Mouse (Mus musculus) heart, embryonic 14.5 days (tissue): ENCODE data around the gene D930007J09Rik. TPM values are rescaled to one million over a fixed set of nuclear protein-coding genes. Genes with fewer than 3 reads are reported as not detected.

Source experiments
- ATAC-seq: fragments of 200-750 bp; cut with Nextera tagmentation; 2 replicates; pipeline ENCODE4 v1.8.0; 2017; ENCODE audit warnings: low read depth, moderate TSS enrichment; ENCODE audit not compliant: insufficient number of reproducible peaks, insufficient read depth, low FRiP score
- H3K27ac ChIP-seq, 2 experiments: fragments of 200-500 bp in 1 of 2; fragments of 300-500 bp in 1 of 2; sonication (generic) in 1 of 2; replicated peaks in 1 of 2; 2 replicates each; pipeline ENCODE4 v1.5.1; 2012 to 2014; ENCODE audit warnings: low read depth in 2 of 2, low read length in 2 of 2, control low read depth in 1 of 2, mild to moderate bottlenecking in 1 of 2, mixed read lengths in 1 of 2; ENCODE audit not compliant: control insufficient read depth in 1 of 2, insufficient read depth in 1 of 2
- H3K27me3 ChIP-seq: fragments of 300-500 bp; sonication (generic); 2 replicates; pipeline ENCODE4 v1.6.1; 2014; ENCODE audit warnings: mild to moderate bottlenecking, low read length, control low read depth; ENCODE audit not compliant: control insufficient read depth, insufficient read depth
- H3K36me3 ChIP-seq: fragments of 300-500 bp; sonication (generic); 2 replicates; pipeline ENCODE4 v1.6.1; 2014; ENCODE audit warnings: mild to moderate bottlenecking, control low read depth, low read length, mixed read lengths; ENCODE audit not compliant: control insufficient read depth, insufficient read depth
- H3K4me1 ChIP-seq, 2 experiments: fragments of 200-500 bp in 1 of 2; fragments of 300-500 bp in 1 of 2; sonication (generic) in 1 of 2; 2 replicates each; pipeline ENCODE4 v1.6.1; 2012 to 2014; ENCODE audit warnings: low read length in 2 of 2, control low read depth in 1 of 2, mixed read lengths in 1 of 2; ENCODE audit not compliant: control insufficient read depth in 2 of 2, insufficient read depth in 2 of 2
- H3K4me2 ChIP-seq: fragments of 300-500 bp; sonication (generic); 2 replicates; pipeline ENCODE4 v1.6.1; 2014; ENCODE audit warnings: mild to moderate bottlenecking, low read length
- H3K4me3 ChIP-seq, 2 experiments: fragments of 200-500 bp in 1 of 2; fragments of 300-500 bp in 1 of 2; sonication (generic) in 1 of 2; 2 replicates each; pipeline ENCODE4 v1.5.1; 2012 to 2014; ENCODE audit warnings: low read length in 2 of 2, mild to moderate bottlenecking in 2 of 2, control low read depth in 1 of 2, low read depth in 1 of 2, moderate library complexity in 1 of 2; ENCODE audit not compliant: control insufficient read depth in 1 of 2, insufficient read depth in 1 of 2
- H3K9ac ChIP-seq: fragments of 300-500 bp; sonication (generic); 2 replicates; pipeline ENCODE4 v1.6.1; 2014; ENCODE audit warnings: mild to moderate bottlenecking, low read length
- H3K9me3 ChIP-seq: fragments of 300-500 bp; sonication (generic); 2 replicates; pipeline ENCODE4 v1.6.1; 2016; ENCODE audit warnings: low read length, control low read depth; ENCODE audit not compliant: control insufficient read depth
- WGBS: fragments of 180-500 bp; shearing (Covaris S2); extraction: QIAGEN DNeasy Blood & Tissue Kit; methylation state at CpG from one replicate; pipeline ENCODE4 v1.1.7; 2014; 5-methylcytosine and 5-hydroxymethylcytosine counted together
- polyA plus RNA-seq: library from polyadenylated mRNA; unstranded; fragments of >200 nt; fragmentation: Nextera tagmentation; extraction: Ambion mirVana; gene quantifications from 2 replicates; pipeline ENCODE4 v1.2.1, GENCODE M21; 2014

D930007J09Rik gene
- polyA plus RNA-seq, 1 experiment from 2014 or later: not detected

GRCm38 (mm10) chr13:32841349-32841748 lies 38.7 kb upstream of the D930007J09Rik start:
- WGBS: 83% methylated on average over 3 of the region's 3 CpGs
- no peaks in the 10 kb centered on the region for H3K4me1 ChIP-seq
- no peaks in the 10 kb centered on the region for H3K36me3 ChIP-seq
- H3K27ac ChIP-seq: no peak overlapping the region
- ATAC-seq: no peak
- no peak overlapping the region for H3K4me2 ChIP-seq
- H3K27me3 ChIP-seq: no peaks in the 10 kb centered on the region
- no peak overlapping the region for H3K4me3 ChIP-seq
- H3K9me3 ChIP-seq: no peaks in the 10 kb centered on the region
- H3K9ac ChIP-seq: no peak overlapping the region

- no peak for ATAC-seq
- H3K4me2 ChIP-seq: no peak overlapping the region
- no peaks in the 10 kb centered on the region for H3K4me1 ChIP-seq
- WGBS: 33% methylated on average over 1 of the region's 1 CpGs
- no peaks in the 10 kb centered on the region for H3K9me3 ChIP-seq
- H3K27ac ChIP-seq: no peak overlapping the region
- no peak overlapping the region for H3K9ac ChIP-seq
- no peaks in the 10 kb centered on the region for H3K27me3 ChIP-seq
- H3K4me3 ChIP-seq: no peak overlapping the region
- no peaks in the 10 kb centered on the region for H3K36me3 ChIP-seq
These were observed 36.7 kb upstream of the D930007J09Rik start for GRCm38 (mm10) chr13:32839314-32839713.

GRCm38 (mm10) chr13:32834513-32834912 lies 31.9 kb upstream of the D930007J09Rik start:
- Histone ChIP-seq H3K27ac (no peak overlapping the region), H3K36me3 (no peaks in the 10 kb centered on the region), H3K9ac (no peak overlapping the region), H3K9me3 (no peaks in the 10 kb centered on the region), H3K27me3 (no peaks in the 10 kb centered on the region), H3K4me3 (no peak overlapping the region), H3K4me2 (no peak overlapping the region), H3K4me1 (no peaks in the 10 kb centered on the region)
- 88% methylated on average over 5 of the region's 5 CpGs for WGBS
- no peak for ATAC-seq

- no peak overlapping the region for H3K9ac ChIP-seq
- no peaks in the 10 kb centered on the region for H3K4me1 ChIP-seq
- no peak overlapping the region for H3K27ac ChIP-seq
- H3K4me2 ChIP-seq: no peak overlapping the region
- H3K4me3 ChIP-seq: no peak overlapping the region
- H3K9me3 ChIP-seq: no peaks in the 10 kb centered on the region
- 70% methylated on average over 6 of the region's 6 CpGs for WGBS
- H3K36me3 ChIP-seq: no peaks in the 10 kb centered on the region
- no peaks in the 10 kb centered on the region for H3K27me3 ChIP-seq
- ATAC-seq: no peak
These were observed 30.6 kb upstream of the D930007J09Rik start for GRCm38 (mm10) chr13:32833237-32833636.

DNA sequence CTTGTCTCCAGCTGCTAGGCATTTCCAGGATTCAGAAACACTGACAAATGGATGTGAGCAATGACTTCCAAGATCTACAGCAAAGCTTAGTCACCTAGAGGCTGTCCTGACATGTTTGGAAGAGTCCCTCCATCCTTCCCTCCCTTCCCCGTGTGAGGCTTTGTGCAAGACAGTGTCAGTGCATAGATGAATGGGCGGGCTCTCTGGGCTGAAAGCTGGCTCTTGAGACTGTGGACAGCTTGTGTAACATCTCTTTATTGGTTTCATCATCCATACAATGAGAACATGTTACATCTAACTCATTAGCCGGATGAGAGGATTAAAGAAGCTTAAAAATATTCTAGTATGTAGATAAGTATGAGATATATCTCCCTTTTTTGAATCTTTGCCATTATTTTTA lies 30.1 kb upstream of the D930007J09Rik start:
- Histone ChIP-seq H3K27ac (no peak overlapping the region), H3K27me3 (no peaks in the 10 kb centered on the region), H3K36me3 (no peaks in the 10 kb centered on the region), H3K9ac (no peak overlapping the region), H3K4me1 (no peaks in the 10 kb centered on the region), H3K4me3 (no peak overlapping the region), H3K9me3 (no peaks in the 10 kb centered on the region), H3K4me2 (no peak overlapping the region)
- WGBS: 71% methylated on average over 3 of the region's 3 CpGs
- ATAC-seq: no peak

GRCm38 (mm10) chr13:32831505-32832273 lies 29.0 kb upstream of the D930007J09Rik start:
- Histone ChIP-seq H3K4me1 (no peaks in the 10 kb centered on the region), H3K9ac (no peak overlapping the region), H3K4me3 (no peak overlapping the region), H3K4me2 (no peak overlapping the region), H3K27ac (no peak overlapping the region), H3K36me3 (no peaks in the 10 kb centered on the region), H3K27me3 (no peaks in the 10 kb centered on the region), H3K9me3 (no peaks in the 10 kb centered on the region)
- WGBS: 68% methylated on average over 3 of the region's 3 CpGs
- no peak for ATAC-seq

GRCm38 (mm10) chr13:32828886-32829285 lies 26.2 kb upstream of the D930007J09Rik start:
- Histone ChIP-seq H3K9me3 (no peaks in the 10 kb centered on the region), H3K27ac (no peak overlapping the region), H3K4me1 (no peaks in the 10 kb centered on the region), H3K9ac (no peak overlapping the region), H3K36me3 (no peaks in the 10 kb centered on the region), H3K4me2 (no peak overlapping the region), H3K27me3 (no peaks in the 10 kb centered on the region), H3K4me3 (no peak overlapping the region)
- no peak for ATAC-seq
- 41% methylated on average over 4 of the region's 4 CpGs for WGBS

GRCm38 (mm10) chr13:32827951-32828350 lies 25.3 kb upstream of the D930007J09Rik start:
- Histone ChIP-seq H3K4me1 (no peaks in the 10 kb centered on the region), H3K9me3 (no peaks in the 10 kb centered on the region), H3K27ac (no peak overlapping the region), H3K4me2 (no peak overlapping the region), H3K4me3 (no peak overlapping the region), H3K27me3 (no peaks in the 10 kb centered on the region), H3K9ac (no peak overlapping the region), H3K36me3 (peaks cover 7% of the 10 kb centered on the region; the same call in 1 of the 2 replicates)
- 52% methylated on average over 4 of the region's 4 CpGs for WGBS
- ATAC-seq: no peak
